Mouse (Mus musculus) CD4-positive naive resting alpha-beta T cell, adult 57 days (primary cell): ENCODE results near the gene Mindy3. TPM values are rescaled to one million over a fixed set of nuclear protein-coding genes. Genes with fewer than 3 reads are reported as not detected.

Experiments used
- total RNA-seq: library from RNA; stranded (reverse); gene quantifications from one replicate; pipeline ENCODE4 v1.2.4, GENCODE M21; 2023

The Mindy3 gene
- total RNA-seq: 83.0 TPM

DNA sequence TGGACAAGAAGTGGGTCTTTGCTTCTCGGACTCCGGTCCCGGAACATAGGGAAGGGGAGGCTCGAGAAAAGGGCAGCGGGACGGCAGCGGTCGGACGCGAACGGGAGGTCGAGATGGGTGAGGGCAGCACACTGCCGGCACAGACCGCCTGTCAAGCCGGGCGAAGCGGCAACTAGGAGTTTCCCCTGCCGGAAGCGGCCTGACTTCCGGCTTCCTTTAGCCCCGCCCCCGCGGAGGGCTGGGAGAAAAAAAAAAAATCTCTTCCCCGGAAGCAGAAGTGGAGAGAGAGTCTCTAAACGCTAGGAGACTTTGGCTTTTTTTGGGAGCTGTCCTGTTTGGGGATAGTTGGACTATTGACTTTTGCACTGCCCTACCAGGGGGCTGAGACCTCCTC, at the start of gene Mindy3:
Gene Mindy3 (minus strand): TSS at position 209 of the 394 bp plus-strand sequence.

DNA sequence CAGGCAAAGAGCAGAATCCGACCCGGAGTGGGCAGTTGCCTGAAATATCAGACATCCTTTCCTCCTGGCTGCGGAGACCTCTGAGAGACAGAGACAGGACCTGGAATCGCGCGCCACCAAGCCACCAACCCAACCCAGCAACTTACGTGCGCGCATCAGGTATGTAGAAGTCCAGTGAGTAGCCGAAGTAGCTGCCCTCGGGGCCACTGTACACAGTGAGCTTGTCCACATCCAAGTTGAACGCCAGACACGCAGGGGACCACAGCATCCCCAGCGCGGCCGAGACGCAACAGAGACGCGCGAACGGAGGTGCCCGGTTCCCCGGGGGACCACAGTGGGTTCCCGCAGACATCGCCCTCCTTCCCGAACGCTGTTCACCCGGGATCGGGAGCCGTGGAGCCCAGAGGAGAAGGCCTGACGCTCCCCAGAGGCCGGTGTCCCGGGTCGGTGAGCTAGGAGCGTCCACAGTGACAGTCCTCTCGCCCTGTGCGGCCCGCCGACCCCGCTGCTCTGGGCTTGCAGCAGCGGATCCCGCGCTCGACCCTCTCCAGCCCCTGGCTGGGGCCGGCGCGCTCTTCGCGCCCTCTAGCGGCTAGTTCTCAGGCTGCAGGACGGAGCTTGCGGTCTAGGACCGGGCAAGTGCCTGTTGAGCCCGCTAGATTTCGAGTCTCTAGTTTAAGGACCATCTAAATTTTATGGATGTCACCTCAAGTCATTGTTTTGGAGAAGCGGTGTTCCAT, 117.7 kb downstream of the Mindy3 start, which contains the start of gene Itga8:
Gene Itga8 (minus strand): TSS at position 492 of the 740 bp plus-strand sequence.

Other genes starting within 250 kb of the Mindy3 start
- 0.77 TPM for gene Itga8, start 117.5 kb downstream of the Mindy3 start, total RNA-seq